Mouse (Mus musculus): ENCODE data around the gene Gpbar1. TPM values are rescaled to one million over a fixed set of nuclear protein-coding genes. Genes with fewer than 3 reads are reported as not detected.
A peak's percentile ranks its signal among the peaks of the same experiment; 100 is the strongest.

Gene Gpbar1
- polyA plus RNA-seq (2014; fragmentation: Nextera tagmentation; extraction: Ambion mirVana) = 0.15 TPM in 1 of 2 replicates, not detected in the other

DNA sequence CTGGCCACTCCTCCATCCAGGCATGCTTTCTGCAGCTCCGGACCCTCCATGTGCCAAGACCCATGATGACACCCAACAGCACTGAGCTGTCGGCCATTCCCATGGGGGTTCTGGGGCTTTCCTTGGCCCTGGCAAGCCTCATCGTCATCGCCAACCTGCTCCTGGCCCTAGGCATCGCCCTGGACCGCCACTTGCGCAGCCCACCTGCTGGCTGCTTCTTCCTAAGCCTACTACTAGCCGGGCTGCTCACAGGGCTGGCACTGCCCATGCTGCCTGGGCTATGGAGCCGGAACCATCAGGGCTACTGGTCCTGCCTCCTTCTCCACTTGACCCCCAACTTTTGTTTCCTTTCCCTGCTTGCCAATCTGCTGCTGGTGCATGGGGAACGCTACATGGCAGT, at the start of gene Gpbar1:
Gene Gpbar1, plus strand, starts transcription at position 13 of the 400 bp plus-strand sequence.
- no peak within 1 kb of the TSS for H3K27ac ChIP-seq (ENCODE audit: low read depth, low read length)
- no peaks in the 10 kb centered on the region for H3K9me3 ChIP-seq (ENCODE audit: control insufficient read depth, low read length)
- peaks cover 25% of the 10 kb centered on the region for H3K36me3 ChIP-seq (ENCODE audit: control insufficient read depth, insufficient read depth, low read length)
- H3K4me3 ChIP-seq (ENCODE audit: low read depth, low read length) = no peak within 1 kb of the TSS
- WGBS = 96% methylated on average over 10 of the region's 10 CpGs
- no peak; the same call in 1 of the 2 replicates for ATAC-seq (ENCODE audit: low FRiP score)
- no peak within 1 kb of the TSS; the same call in 1 of the 2 replicates for H3K9ac ChIP-seq (ENCODE audit: low read length)
- H3K4me2 ChIP-seq = no peak within 1 kb of the TSS
- peaks cover under 1% of the 10 kb centered on the region for H3K4me1 ChIP-seq (ENCODE audit: control insufficient read depth, insufficient read depth, low read length)
- no peak for DNase-seq (ENCODE audit: low spot score, missing footprints)
- no peaks in the 10 kb centered on the region for H3K27me3 ChIP-seq (ENCODE audit: control insufficient read depth, insufficient read depth, low read length)

DNA sequence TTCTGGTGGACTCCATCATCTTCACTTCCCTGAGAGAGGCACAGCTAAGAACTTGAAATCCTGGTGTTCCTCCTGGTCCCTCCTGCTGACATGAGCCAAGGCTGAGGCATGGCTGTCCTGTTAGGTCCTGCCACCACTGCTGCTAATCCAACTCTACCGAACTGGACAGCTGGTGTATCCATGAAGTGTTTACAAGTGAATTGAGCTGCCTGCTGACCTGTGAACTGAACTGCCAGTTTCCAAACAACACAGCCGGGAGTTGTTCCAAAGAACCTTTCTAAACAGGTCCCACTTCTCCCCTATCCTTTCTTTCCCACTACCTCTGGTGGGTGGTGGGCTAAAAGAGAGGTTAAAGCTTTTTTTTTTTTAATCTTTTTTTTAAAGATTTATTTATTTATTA, 48.4 kb upstream of the Gpbar1 start:
- H3K4me1 ChIP-seq (ENCODE audit: control insufficient read depth, insufficient read depth, low read length) = no peaks in the 10 kb centered on the region
- no peak overlapping the region for H3K27ac ChIP-seq (ENCODE audit: low read depth, low read length)
- H3K27me3 ChIP-seq (ENCODE audit: control insufficient read depth, insufficient read depth, low read length) = no peaks in the 10 kb centered on the region
- no peaks in the 10 kb centered on the region for H3K9me3 ChIP-seq (ENCODE audit: control insufficient read depth, low read length)
- H3K36me3 ChIP-seq (ENCODE audit: control insufficient read depth, insufficient read depth, low read length) = no peaks in the 10 kb centered on the region
- ATAC-seq (ENCODE audit: low FRiP score) (no peak), DNase-seq (ENCODE audit: low spot score, missing footprints) (peak; percentile 33)
- H3K9ac ChIP-seq (ENCODE audit: low read length) = no peak overlapping the region
- H3K4me3 ChIP-seq (ENCODE audit: low read depth, low read length) = no peak overlapping the region
- no peak overlapping the region for H3K4me2 ChIP-seq
- WGBS = 64% methylated on average over 2 of the region's 2 CpGs

DNA sequence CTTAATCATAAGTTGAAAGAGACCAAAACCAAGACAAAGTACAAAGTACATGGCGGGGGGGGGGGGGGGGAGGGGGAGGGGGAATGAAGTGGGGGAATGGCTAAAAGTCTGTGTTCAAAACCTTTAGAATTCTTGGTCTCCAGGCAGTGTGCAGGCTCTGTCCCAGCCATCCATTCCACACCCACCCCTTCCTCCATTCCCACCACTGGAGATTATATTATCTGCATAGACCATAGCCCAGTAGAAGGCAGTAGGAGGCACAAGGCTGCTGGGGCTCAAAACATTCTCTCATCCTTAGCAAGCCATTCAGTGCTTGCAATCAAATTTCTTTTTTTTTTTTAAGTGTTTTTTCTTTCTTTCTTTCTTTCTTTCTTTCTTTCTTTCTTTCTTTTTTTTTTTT, 47.4 kb upstream of the Gpbar1 start:
- no peak overlapping the region for H3K4me2 ChIP-seq
- no peak overlapping the region for H3K4me3 ChIP-seq (ENCODE audit: low read depth, low read length)
- no peak overlapping the region for H3K9ac ChIP-seq (ENCODE audit: low read length)
- no peaks in the 10 kb centered on the region for H3K27me3 ChIP-seq (ENCODE audit: control insufficient read depth, insufficient read depth, low read length)
- no CpG with 5 or more reads among the region's 1 CpGs for WGBS
- no peak for ATAC-seq (ENCODE audit: low FRiP score)
- no peak overlapping the region for H3K27ac ChIP-seq (ENCODE audit: low read depth, low read length)
- no peaks in the 10 kb centered on the region for H3K4me1 ChIP-seq (ENCODE audit: control insufficient read depth, insufficient read depth, low read length)
- no peaks in the 10 kb centered on the region for H3K36me3 ChIP-seq (ENCODE audit: control insufficient read depth, insufficient read depth, low read length)
- H3K9me3 ChIP-seq (ENCODE audit: control insufficient read depth, low read length) = no peaks in the 10 kb centered on the region
- DNase-seq (ENCODE audit: low spot score, missing footprints) = no peak

DNA sequence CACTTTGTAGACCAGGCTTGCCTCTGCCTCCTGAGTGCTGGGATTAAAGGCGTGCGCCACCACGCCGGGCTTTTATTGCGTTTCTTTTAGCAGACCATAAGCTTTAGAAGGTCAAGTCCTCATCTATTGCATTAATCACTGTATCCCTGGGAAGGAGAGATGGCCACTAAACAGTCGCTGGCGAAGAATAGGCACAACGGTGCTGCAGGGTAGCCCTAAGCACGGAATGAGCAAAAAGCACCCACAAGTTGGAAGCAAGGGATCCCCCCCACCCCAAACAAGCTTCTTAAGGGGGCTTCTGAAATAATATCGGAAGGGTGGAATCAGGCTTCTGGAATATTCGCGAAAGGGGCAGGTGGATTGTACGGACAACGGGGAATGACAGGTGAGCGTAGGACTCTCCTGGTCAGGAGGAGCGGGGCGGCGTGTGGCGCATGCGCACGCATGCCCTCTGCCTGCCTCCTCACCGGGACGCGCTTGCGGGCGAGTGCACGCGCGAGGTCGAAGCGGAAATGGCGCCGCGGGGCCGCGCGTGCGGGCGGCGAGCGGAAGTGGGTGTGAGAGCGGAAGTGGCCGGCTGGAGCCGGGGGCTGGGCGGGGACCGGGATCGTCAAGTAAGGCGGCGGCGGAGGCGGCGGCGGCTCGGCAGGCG, 42.3 kb upstream of the Gpbar1 start, which contains the start of gene Arpc2:
Gene Arpc2, plus strand, starts transcription at position 147 of the 652 bp plus-strand sequence.
- Histone ChIP-seq H3K9ac (ENCODE audit: low read length) (peak within 1 kb of the TSS; percentile 96), H3K4me1 (ENCODE audit: control insufficient read depth, insufficient read depth, low read length) (peaks cover 23% of the 10 kb centered on the region), H3K9me3 (ENCODE audit: control insufficient read depth, low read length) (no peaks in the 10 kb centered on the region), H3K4me2 (peak within 1 kb of the TSS; percentile 59), H3K4me3 (ENCODE audit: low read depth, low read length) (peak within 1 kb of the TSS; percentile 98), H3K27me3 (ENCODE audit: control insufficient read depth, insufficient read depth, low read length) (no peaks in the 10 kb centered on the region), H3K27ac (ENCODE audit: low read depth, low read length) (peak within 1 kb of the TSS; percentile 73), H3K36me3 (ENCODE audit: control insufficient read depth, insufficient read depth, low read length) (no peaks in the 10 kb centered on the region)
- DNase-seq (ENCODE audit: low spot score, missing footprints) (peak; percentile 100), ATAC-seq (ENCODE audit: low FRiP score) (peak; percentile 93)
- WGBS = 1% methylated on average over 40 of the region's 55 CpGs

DNA sequence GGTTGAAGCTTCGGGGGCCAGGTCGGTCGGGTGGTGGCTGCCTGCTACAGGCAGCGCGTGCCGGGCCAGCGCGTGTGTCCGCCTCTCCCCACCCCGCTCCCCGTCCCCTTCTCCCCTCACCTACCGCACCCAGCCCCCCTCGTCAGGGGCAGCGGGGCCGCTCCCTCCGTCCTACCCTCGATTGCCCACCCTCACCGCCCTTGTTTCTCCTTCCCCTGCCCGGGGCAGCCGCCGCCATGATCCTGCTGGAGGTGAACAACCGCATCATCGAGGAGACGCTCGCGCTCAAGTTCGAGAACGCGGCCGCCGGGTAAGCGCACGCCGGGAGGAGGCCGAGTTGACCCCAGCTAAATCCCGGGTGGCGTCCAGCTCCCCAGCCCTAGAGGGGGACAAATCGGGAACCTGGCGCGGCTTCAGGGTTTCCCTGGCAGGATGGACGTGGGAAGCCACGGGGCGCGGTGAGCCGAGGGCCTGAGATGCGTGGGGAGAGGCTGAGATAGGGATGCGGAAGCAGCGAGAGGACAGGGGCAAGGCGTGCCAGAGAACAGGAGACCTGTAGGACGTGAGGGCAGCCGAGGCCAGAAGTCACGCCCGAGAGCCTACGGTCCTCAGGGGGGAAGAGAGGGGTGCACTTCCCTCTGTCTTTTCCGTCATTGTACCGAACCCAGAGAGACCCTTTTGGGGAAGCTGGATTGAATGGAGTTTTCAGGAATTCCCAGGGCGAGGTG, 41.6 kb upstream of the Gpbar1 start:
- H3K4me2 ChIP-seq = peak overlapping the region; percentile 59
- WGBS = under 1% methylated on average over 44 of the region's 57 CpGs
- peak; percentile 91 for DNase-seq (ENCODE audit: low spot score, missing footprints)

DNA sequence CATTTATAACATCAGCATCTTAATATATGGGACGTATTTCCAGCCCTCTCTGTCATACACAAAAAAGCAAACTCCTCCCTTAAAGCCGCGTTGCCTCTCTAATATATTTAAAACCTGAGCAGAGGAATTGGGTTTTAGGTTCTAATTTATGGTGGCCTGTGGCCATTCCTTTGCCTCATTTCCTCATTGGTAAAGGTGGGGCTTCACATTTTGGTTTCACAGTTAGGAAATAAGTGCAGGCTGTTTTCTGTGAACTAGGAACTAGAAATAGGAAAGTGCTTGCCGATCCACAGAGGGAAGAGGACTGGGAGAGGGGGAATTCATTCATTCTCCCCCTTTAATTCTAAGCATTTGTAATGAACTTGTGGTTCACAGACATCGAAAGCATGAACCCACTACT, 40.7 kb upstream of the Gpbar1 start:
- WGBS = 48% methylated on average over 5 of the region's 5 CpGs
- peak overlapping the region; percentile 98 for H3K4me3 ChIP-seq (ENCODE audit: low read depth, low read length)
- H3K9ac ChIP-seq (ENCODE audit: low read length) = peak overlapping the region; percentile 96; the same call in 1 of the 2 replicates
- H3K27me3 ChIP-seq (ENCODE audit: control insufficient read depth, insufficient read depth, low read length) = no peaks in the 10 kb centered on the region
- ATAC-seq (ENCODE audit: low FRiP score) (no peak), DNase-seq (ENCODE audit: low spot score, missing footprints) (no peak)
- peaks cover 23% of the 10 kb centered on the region for H3K4me1 ChIP-seq (ENCODE audit: control insufficient read depth, insufficient read depth, low read length)
- peak overlapping the region; percentile 59 for H3K4me2 ChIP-seq
- H3K27ac ChIP-seq (ENCODE audit: low read depth, low read length) = no peak overlapping the region
- no peaks in the 10 kb centered on the region for H3K9me3 ChIP-seq (ENCODE audit: control insufficient read depth, low read length)
- no peaks in the 10 kb centered on the region for H3K36me3 ChIP-seq (ENCODE audit: control insufficient read depth, insufficient read depth, low read length)

More for the DNA sequence above, 41.6 kb upstream of the Gpbar1 start:
- Histone ChIP-seq H3K36me3 (ENCODE audit: control insufficient read depth, insufficient read depth, low read length) (no peaks in the 10 kb centered on the region), H3K9ac (ENCODE audit: low read length) (peak overlapping the region; percentile 96), H3K27me3 (ENCODE audit: control insufficient read depth, insufficient read depth, low read length) (no peaks in the 10 kb centered on the region), H3K27ac (ENCODE audit: low read depth, low read length) (peak overlapping the region; percentile 73), H3K4me3 (ENCODE audit: low read depth, low read length) (peak overlapping the region; percentile 98), H3K4me1 (ENCODE audit: control insufficient read depth, insufficient read depth, low read length) (peaks cover 23% of the 10 kb centered on the region), H3K9me3 (ENCODE audit: control insufficient read depth, low read length) (no peaks in the 10 kb centered on the region)
- ATAC-seq (ENCODE audit: low FRiP score) = no peak; the same call in 1 of the 2 replicates

DNA sequence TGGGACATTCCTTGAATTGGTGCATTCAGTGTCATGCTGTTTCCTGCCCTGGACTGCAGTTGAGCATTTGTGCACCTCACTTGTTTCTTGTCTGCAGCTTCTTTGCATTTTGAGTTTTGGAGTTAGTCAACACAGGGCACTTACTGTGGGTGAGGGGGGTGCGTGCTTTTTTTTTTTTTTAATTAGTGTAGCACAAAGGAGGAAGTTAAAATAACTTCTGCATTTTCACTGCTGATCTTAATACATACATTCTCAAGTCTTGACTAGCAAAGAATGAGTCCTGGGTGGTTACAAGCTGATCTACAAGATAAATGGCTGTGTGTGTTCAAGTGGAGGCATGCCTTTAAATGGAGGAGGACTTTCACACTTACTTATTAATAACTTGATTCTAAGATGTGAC, 40.2 kb upstream of the Gpbar1 start:
- Histone ChIP-seq H3K4me1 (ENCODE audit: control insufficient read depth, insufficient read depth, low read length) (peaks cover 23% of the 10 kb centered on the region), H3K4me2 (peak overlapping the region; percentile 59), H3K9me3 (ENCODE audit: control insufficient read depth, low read length) (no peaks in the 10 kb centered on the region), H3K36me3 (ENCODE audit: control insufficient read depth, insufficient read depth, low read length) (no peaks in the 10 kb centered on the region), H3K27ac (ENCODE audit: low read depth, low read length) (no peak overlapping the region), H3K4me3 (ENCODE audit: low read depth, low read length) (peak overlapping the region; percentile 98), H3K27me3 (ENCODE audit: control insufficient read depth, insufficient read depth, low read length) (no peaks in the 10 kb centered on the region), H3K9ac (ENCODE audit: low read length) (peak overlapping the region; percentile 96; the same call in 1 of the 2 replicates)
- DNase-seq (ENCODE audit: low spot score, missing footprints) (peak; percentile 70), ATAC-seq (ENCODE audit: low FRiP score) (no peak)
- WGBS = 84% methylated on average over 1 of the region's 1 CpGs

DNA sequence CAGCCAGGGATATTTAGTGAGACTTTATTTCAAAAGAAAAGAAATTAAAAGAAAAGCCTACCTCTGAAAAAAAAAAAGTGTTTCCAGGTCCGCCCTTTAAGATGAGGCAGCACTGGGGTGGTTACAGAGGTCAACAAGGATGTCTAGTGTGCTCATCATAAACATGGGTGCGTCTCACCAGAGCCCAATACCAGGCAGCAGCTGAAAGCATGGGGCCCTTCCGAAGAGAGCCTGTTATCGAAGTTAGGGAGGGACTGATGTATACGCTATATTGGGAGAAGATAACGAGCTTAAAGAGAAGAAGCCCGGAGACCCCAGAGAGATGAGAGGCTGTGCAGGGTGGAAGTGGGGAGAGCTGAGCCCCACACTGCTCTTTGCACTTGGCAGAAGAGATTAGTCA, 39.2 kb upstream of the Gpbar1 start:
- H3K4me1 ChIP-seq (ENCODE audit: control insufficient read depth, insufficient read depth, low read length) = peaks cover 23% of the 10 kb centered on the region
- WGBS = 71% methylated on average over 7 of the region's 7 CpGs
- no peaks in the 10 kb centered on the region for H3K36me3 ChIP-seq (ENCODE audit: control insufficient read depth, insufficient read depth, low read length)
- H3K9ac ChIP-seq (ENCODE audit: low read length) = no peak overlapping the region
- ATAC-seq (ENCODE audit: low FRiP score) (no peak), DNase-seq (ENCODE audit: low spot score, missing footprints) (no peak)
- no peak overlapping the region for H3K4me3 ChIP-seq (ENCODE audit: low read depth, low read length)
- H3K27me3 ChIP-seq (ENCODE audit: control insufficient read depth, insufficient read depth, low read length) = no peaks in the 10 kb centered on the region
- no peaks in the 10 kb centered on the region for H3K9me3 ChIP-seq (ENCODE audit: control insufficient read depth, low read length)
- H3K27ac ChIP-seq (ENCODE audit: low read depth, low read length) = no peak overlapping the region
- no peak overlapping the region for H3K4me2 ChIP-seq

DNA sequence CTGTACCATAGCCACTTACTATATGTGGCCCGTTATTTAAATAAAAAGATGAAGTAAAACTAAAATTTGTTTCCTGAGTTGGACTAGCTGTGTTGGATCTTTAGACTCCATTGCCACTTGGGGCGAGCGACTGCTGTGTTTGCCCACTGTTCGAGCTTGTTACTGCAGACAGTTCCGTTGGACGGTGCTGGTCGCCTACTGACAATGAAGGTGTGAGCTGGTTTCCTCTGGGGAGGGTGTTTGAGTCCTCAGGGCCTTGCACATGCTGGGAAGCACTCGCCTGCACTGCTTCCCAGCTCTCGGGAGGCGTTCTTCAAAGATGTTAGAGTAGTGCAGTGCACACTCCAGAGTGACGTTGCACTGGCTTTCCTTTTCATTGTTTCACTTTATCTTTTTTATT, 38.7 kb upstream of the Gpbar1 start:
- H3K4me3 ChIP-seq (ENCODE audit: low read depth, low read length) = no peak overlapping the region
- peaks cover 23% of the 10 kb centered on the region for H3K4me1 ChIP-seq (ENCODE audit: control insufficient read depth, insufficient read depth, low read length)
- no peaks in the 10 kb centered on the region for H3K9me3 ChIP-seq (ENCODE audit: control insufficient read depth, low read length)
- 76% methylated on average over 11 of the region's 11 CpGs for WGBS
- no peaks in the 10 kb centered on the region for H3K36me3 ChIP-seq (ENCODE audit: control insufficient read depth, insufficient read depth, low read length)
- no peaks in the 10 kb centered on the region for H3K27me3 ChIP-seq (ENCODE audit: control insufficient read depth, insufficient read depth, low read length)
- H3K9ac ChIP-seq (ENCODE audit: low read length) = no peak overlapping the region
- DNase-seq (ENCODE audit: low spot score, missing footprints) (peak; percentile 45), ATAC-seq (ENCODE audit: low FRiP score) (no peak)
- H3K4me2 ChIP-seq = no peak overlapping the region
- H3K27ac ChIP-seq (ENCODE audit: low read depth, low read length) = no peak overlapping the region
